Mouse (Mus musculus): Measurements from ENCODE around the gene Cst3. TPM values are rescaled to one million over a fixed set of nuclear protein-coding genes. Genes with fewer than 3 reads are reported as not detected.

Cst3 gene
- polyA plus RNA-seq, 1 experiment from 2014 or later = 346 TPM

- ATAC-seq (ENCODE audit: low FRiP score) = no peak
- DNase-seq (ENCODE audit: low spot score, missing footprints) = no peak
- Histone ChIP-seq H3K4me2 (no peak overlapping the region), H3K27me3 (ENCODE audit: control insufficient read depth, insufficient read depth, low read length) (no peaks in the 10 kb centered on the region), H3K4me3 (ENCODE audit: low read depth, low read length) (no peak overlapping the region), H3K4me1 (ENCODE audit: control insufficient read depth, insufficient read depth, low read length) (peaks cover 7% of the 10 kb centered on the region), H3K27ac (ENCODE audit: low read depth, low read length) (no peak overlapping the region), H3K9me3 (ENCODE audit: control insufficient read depth, low read length) (no peaks in the 10 kb centered on the region), H3K36me3 (ENCODE audit: control insufficient read depth, insufficient read depth, low read length) (no peaks in the 10 kb centered on the region), H3K9ac (ENCODE audit: low read length) (no peak overlapping the region)
- WGBS = 35% methylated on average over 1 of the region's 1 CpGs
Measured at GRCm38 (mm10) chr2:148879199-148879598, 3.7 kb upstream of the Cst3 start.

DNA sequence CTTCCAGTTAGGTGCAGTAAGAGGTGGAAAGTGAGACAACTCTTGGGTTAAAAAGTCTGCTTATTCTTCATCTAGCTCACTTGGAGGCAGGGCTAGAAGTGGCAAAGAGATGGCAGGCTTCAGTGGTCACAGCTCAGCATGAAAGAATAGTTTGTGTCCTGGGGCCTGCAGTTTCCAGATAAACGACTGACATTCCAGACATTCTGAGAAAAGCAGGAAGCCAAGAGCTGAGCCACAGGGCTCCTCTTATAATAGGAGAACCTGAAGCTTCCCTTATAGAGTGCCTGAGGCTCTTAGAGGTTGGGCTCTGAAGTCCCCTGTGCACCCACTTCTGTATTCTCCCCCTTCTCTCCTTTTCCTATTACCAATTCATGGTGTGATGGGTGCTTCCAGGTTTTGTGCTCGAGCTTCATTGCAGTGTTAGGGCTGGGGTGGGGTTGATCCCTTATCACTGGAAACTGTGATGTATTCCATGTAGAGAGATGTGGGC lies 3.2 kb upstream of the Cst3 start:
- Histone ChIP-seq H3K9me3 (ENCODE audit: control insufficient read depth, low read length) (no peaks in the 10 kb centered on the region), H3K9ac (ENCODE audit: low read length) (no peak overlapping the region), H3K4me1 (ENCODE audit: control insufficient read depth, insufficient read depth, low read length) (peaks cover 12% of the 10 kb centered on the region), H3K27me3 (ENCODE audit: control insufficient read depth, insufficient read depth, low read length) (no peaks in the 10 kb centered on the region), H3K36me3 (ENCODE audit: control insufficient read depth, insufficient read depth, low read length) (no peaks in the 10 kb centered on the region), H3K4me2 (no peak overlapping the region), H3K4me3 (ENCODE audit: low read depth, low read length) (no peak overlapping the region), H3K27ac (ENCODE audit: low read depth, low read length) (no peak overlapping the region)
- ATAC-seq (ENCODE audit: low FRiP score) (no peak), DNase-seq (ENCODE audit: low spot score, missing footprints) (no peak)
- WGBS = 13% methylated on average over 2 of the region's 2 CpGs

DNA sequence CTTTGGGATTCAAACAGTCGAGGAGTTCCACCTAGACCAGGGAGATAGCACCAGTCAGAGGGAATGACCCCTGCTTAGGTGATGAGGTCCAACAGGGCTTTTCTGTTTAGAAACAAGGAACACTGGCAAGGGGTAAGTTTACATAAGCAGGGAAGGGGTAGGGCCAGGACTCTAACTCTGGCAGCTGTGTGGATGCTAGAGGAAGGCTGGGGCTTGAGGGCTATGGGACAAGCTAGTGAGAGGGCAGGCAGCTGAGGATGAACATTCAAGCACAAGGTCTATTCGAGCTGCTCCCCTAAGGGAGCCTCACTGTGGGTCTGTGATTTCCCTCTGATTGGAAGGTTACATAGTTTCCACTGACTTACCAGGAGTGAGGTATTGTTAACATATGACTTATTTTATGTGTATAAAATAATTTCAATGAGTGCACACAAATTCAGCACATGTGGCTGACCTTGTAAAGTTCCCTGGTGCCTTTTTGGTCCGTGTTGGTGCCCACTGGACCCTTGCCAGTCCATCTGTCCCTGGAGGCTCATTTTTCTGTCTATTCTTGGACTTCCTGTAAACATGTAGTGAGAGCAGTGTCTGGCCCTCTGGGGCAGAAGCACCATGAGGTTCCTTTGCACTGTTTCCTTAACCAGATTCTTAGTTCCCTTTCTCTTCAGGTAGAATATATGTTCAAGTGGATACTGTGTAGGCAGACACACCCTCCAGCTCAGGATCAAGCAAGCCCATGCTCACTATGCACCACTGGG lies 1.7 kb upstream of the Cst3 start:
- Histone ChIP-seq H3K9ac (ENCODE audit: low read length) (no peak overlapping the region), H3K27me3 (ENCODE audit: control insufficient read depth, insufficient read depth, low read length) (no peaks in the 10 kb centered on the region), H3K4me1 (ENCODE audit: control insufficient read depth, insufficient read depth, low read length) (peaks cover 23% of the 10 kb centered on the region), H3K4me2 (no peak overlapping the region), H3K4me3 (ENCODE audit: low read depth, low read length) (no peak overlapping the region), H3K36me3 (ENCODE audit: control insufficient read depth, insufficient read depth, low read length) (no peaks in the 10 kb centered on the region), H3K9me3 (ENCODE audit: control insufficient read depth, low read length) (no peaks in the 10 kb centered on the region), H3K27ac (ENCODE audit: low read depth, low read length) (no peak overlapping the region)
- no peak for DNase-seq (ENCODE audit: low spot score, missing footprints)
- no peak for ATAC-seq (ENCODE audit: low FRiP score)
- WGBS = 56% methylated on average over 3 of the region's 3 CpGs

GRCm38 (mm10) chr2:148874617-148875334 lies 716 bp downstream of the Cst3 start:
- H3K9ac ChIP-seq (ENCODE audit: low read length) = peak overlapping the region; percentile 71
- ATAC-seq (ENCODE audit: low FRiP score) = peak; percentile 73
- H3K4me1 ChIP-seq (ENCODE audit: control insufficient read depth, insufficient read depth, low read length) = peaks cover 23% of the 10 kb centered on the region
- peak; percentile 98 for DNase-seq (ENCODE audit: low spot score, missing footprints)
- H3K4me2 ChIP-seq = peak overlapping the region; percentile 81
- peak overlapping the region; percentile 60 for H3K4me3 ChIP-seq (ENCODE audit: low read depth, low read length)
- H3K27me3 ChIP-seq (ENCODE audit: control insufficient read depth, insufficient read depth, low read length) = no peaks in the 10 kb centered on the region
- peak overlapping the region; percentile 10; the same call in 1 of the 2 replicates for H3K27ac ChIP-seq (ENCODE audit: low read depth, low read length)
- H3K9me3 ChIP-seq (ENCODE audit: control insufficient read depth, low read length) = no peaks in the 10 kb centered on the region
- peaks cover 10% of the 10 kb centered on the region; the same call in 1 of the 2 replicates for H3K36me3 ChIP-seq (ENCODE audit: control insufficient read depth, insufficient read depth, low read length)
- 2% methylated on average over 34 of the region's 34 CpGs for WGBS

DNA sequence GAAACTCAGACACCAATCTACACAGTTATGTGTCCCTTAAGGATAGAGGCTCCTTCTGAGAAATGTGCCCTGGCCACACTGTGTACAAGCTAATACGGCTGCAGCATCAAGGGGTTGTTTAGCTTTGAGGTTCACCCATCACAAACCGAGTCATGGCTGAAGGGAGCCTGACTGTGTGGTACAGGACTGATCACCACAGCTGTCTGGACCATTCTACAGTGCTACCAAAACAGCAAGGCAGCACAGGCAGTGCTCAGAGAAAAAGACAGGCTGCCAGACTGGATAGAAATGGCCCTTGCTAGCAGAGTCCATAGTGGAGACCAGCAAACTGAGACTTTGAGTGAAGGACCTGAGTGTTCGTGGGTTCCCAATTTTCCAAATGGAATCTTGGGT lies 1.3 kb downstream of the Cst3 start:
- 58% methylated on average over 3 of the region's 3 CpGs for WGBS
- H3K27me3 ChIP-seq (ENCODE audit: control insufficient read depth, insufficient read depth, low read length) = no peaks in the 10 kb centered on the region
- no peak overlapping the region for H3K27ac ChIP-seq (ENCODE audit: low read depth, low read length)
- H3K9ac ChIP-seq (ENCODE audit: low read length) = peak overlapping the region; percentile 71
- ATAC-seq (ENCODE audit: low FRiP score) = no peak
- H3K4me2 ChIP-seq = peak overlapping the region; percentile 81
- H3K9me3 ChIP-seq (ENCODE audit: control insufficient read depth, low read length) = no peaks in the 10 kb centered on the region
- H3K4me3 ChIP-seq (ENCODE audit: low read depth, low read length) = peak overlapping the region; percentile 60
- no peak for DNase-seq (ENCODE audit: low spot score, missing footprints)
- peaks cover 23% of the 10 kb centered on the region for H3K4me1 ChIP-seq (ENCODE audit: control insufficient read depth, insufficient read depth, low read length)
- H3K36me3 ChIP-seq (ENCODE audit: control insufficient read depth, insufficient read depth, low read length) = peaks cover 10% of the 10 kb centered on the region; the same call in 1 of the 2 replicates

DNA sequence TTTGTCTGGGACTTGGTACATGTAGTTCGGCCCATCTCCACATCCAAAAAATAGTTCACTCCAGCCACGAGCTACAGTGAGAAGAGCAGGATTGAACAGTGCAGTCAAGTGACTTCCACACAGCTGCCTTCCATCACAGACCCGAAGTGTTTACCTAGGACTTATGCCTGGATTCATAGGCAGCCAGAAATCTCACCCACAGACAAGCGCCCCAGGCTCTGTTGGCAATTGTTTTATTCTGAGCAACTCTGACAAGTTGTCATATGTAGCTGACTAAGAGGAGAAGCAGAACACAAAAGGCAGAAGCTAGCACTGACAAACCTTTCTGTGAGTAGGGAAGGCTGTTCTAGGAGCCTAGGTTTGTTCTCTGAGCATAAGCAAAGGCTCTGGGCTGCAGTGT lies 2.6 kb downstream of the Cst3 start:
- Histone ChIP-seq H3K9me3 (ENCODE audit: control insufficient read depth, low read length) (no peaks in the 10 kb centered on the region), H3K4me3 (ENCODE audit: low read depth, low read length) (no peak overlapping the region; the same call in 1 of the 2 replicates), H3K27ac (ENCODE audit: low read depth, low read length) (no peak overlapping the region), H3K4me1 (ENCODE audit: control insufficient read depth, insufficient read depth, low read length) (peaks cover 23% of the 10 kb centered on the region), H3K9ac (ENCODE audit: low read length) (no peak overlapping the region), H3K36me3 (ENCODE audit: control insufficient read depth, insufficient read depth, low read length) (peaks cover 10% of the 10 kb centered on the region; the same call in 1 of the 2 replicates), H3K4me2 (peak overlapping the region; percentile 81), H3K27me3 (ENCODE audit: control insufficient read depth, insufficient read depth, low read length) (no peaks in the 10 kb centered on the region)
- no peak for DNase-seq (ENCODE audit: low spot score, missing footprints)
- 85% methylated on average over 4 of the region's 4 CpGs for WGBS
- no peak for ATAC-seq (ENCODE audit: low FRiP score)

DNA sequence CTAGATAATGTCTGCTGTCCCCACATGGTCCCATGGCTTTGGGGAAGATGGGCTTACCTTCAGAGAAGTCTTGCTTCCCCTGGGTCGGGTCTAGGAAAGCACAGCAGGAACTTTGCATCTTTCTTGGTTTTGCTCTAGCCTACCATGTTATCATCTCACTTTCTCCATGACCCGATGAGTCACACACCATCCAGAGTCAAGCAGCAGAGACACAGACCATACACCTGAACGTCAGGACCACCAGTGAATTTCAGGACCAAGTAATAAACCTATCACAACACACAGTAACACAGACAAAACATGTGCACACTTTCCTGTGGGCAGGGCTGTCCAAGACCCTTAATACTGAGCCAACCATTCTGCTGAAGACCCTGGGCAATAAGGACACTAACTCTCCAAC lies 5.0 kb downstream of the Cst3 start:
- peaks cover 10% of the 10 kb centered on the region; the same call in 1 of the 2 replicates for H3K36me3 ChIP-seq (ENCODE audit: control insufficient read depth, insufficient read depth, low read length)
- H3K27me3 ChIP-seq (ENCODE audit: control insufficient read depth, insufficient read depth, low read length) = no peaks in the 10 kb centered on the region
- H3K4me2 ChIP-seq = no peak overlapping the region
- DNase-seq (ENCODE audit: low spot score, missing footprints) (no peak), ATAC-seq (ENCODE audit: low FRiP score) (no peak)
- H3K9me3 ChIP-seq (ENCODE audit: control insufficient read depth, low read length) = no peaks in the 10 kb centered on the region
- H3K4me3 ChIP-seq (ENCODE audit: low read depth, low read length) = no peak overlapping the region
- no peak overlapping the region for H3K9ac ChIP-seq (ENCODE audit: low read length)
- WGBS = 93% methylated on average over 3 of the region's 3 CpGs
- no peak overlapping the region for H3K27ac ChIP-seq (ENCODE audit: low read depth, low read length)
- H3K4me1 ChIP-seq (ENCODE audit: control insufficient read depth, insufficient read depth, low read length) = peaks cover 19% of the 10 kb centered on the region

DNA sequence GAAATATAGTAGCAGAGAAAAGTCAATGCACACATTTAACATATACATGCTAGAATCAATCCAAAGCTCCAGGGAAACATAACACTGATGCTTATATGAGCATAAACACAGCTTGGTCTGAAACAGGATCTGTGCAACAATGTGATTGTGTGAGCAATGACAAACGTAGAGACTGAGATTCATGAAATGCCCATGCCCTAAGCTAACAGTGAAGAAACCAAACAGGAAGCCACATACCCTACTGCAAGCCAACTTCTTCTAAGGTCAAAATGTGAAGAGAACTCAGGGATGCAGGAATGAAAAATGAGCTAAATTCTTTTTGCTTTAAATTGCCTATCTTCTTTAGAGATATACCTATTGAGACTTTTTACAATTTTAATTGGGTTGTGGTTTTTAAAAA lies 6.5 kb downstream of the Cst3 start:
- H3K9ac ChIP-seq (ENCODE audit: low read length) = no peak overlapping the region
- no peak overlapping the region for H3K27ac ChIP-seq (ENCODE audit: low read depth, low read length)
- no peak overlapping the region for H3K4me3 ChIP-seq (ENCODE audit: low read depth, low read length)
- no peaks in the 10 kb centered on the region for H3K27me3 ChIP-seq (ENCODE audit: control insufficient read depth, insufficient read depth, low read length)
- H3K36me3 ChIP-seq (ENCODE audit: control insufficient read depth, insufficient read depth, low read length) = peaks cover 10% of the 10 kb centered on the region; the same call in 1 of the 2 replicates
- H3K9me3 ChIP-seq (ENCODE audit: control insufficient read depth, low read length) = no peaks in the 10 kb centered on the region
- peaks cover 13% of the 10 kb centered on the region for H3K4me1 ChIP-seq (ENCODE audit: control insufficient read depth, insufficient read depth, low read length)
- 78% methylated on average over 1 of the region's 1 CpGs for WGBS
- no peak overlapping the region for H3K4me2 ChIP-seq
- no peak for ATAC-seq (ENCODE audit: low FRiP score)
- no peak for DNase-seq (ENCODE audit: low spot score, missing footprints)

DNA sequence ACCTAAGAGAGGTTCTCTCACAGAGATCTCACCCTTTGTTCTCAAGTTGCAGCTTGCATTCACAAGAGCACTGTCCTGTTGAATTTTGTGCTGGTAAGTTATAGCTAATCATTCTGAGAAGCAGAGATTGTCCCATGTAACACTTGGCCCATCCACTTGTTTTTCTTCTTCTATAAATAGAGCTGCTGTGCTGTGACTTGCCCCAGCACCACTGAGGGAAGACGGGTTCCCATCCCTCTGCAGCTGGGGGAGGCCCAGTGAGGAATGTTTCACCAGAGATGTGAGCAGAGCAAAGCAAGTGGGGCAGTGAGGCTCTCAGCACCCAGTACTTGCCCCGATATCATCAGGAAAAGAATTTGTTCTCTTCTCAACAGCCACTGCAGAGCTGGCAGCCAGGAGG lies 10.5 kb downstream of the Cst3 start, which contains the start of gene 9230104L09Rik:
TSS of gene 9230104L09Rik (minus strand) at position 73 of the 400 bp plus-strand sequence.
- Histone ChIP-seq H3K36me3 (ENCODE audit: control insufficient read depth, insufficient read depth, low read length) (no peaks in the 10 kb centered on the region), H3K4me3 (ENCODE audit: low read depth, low read length) (no peak within 1 kb of the TSS), H3K9ac (ENCODE audit: low read length) (no peak within 1 kb of the TSS), H3K27me3 (ENCODE audit: control insufficient read depth, insufficient read depth, low read length) (no peaks in the 10 kb centered on the region), H3K27ac (ENCODE audit: low read depth, low read length) (no peak within 1 kb of the TSS), H3K4me1 (ENCODE audit: control insufficient read depth, insufficient read depth, low read length) (no peaks in the 10 kb centered on the region), H3K9me3 (ENCODE audit: control insufficient read depth, low read length) (no peaks in the 10 kb centered on the region), H3K4me2 (no peak within 1 kb of the TSS)
- WGBS = 72% methylated on average over 2 of the region's 2 CpGs
- ATAC-seq (ENCODE audit: low FRiP score) = no peak
- DNase-seq (ENCODE audit: low spot score, missing footprints) = no peak
